Mouse (Mus musculus) MEL (cell line): Measurements from ENCODE around the gene Myt1l. TPM values are rescaled to one million over a fixed set of nuclear protein-coding genes. Genes with fewer than 3 reads are reported as not detected.

Experiments used
- DNase-seq: peaks from one replicate; pipeline ENCODE4 v3.0.0; 2011; ENCODE audit warnings: low read depth, low spot score
- H3K27ac ChIP-seq: 2 replicates; pipeline ENCODE4 v1.5.1; 2012; ENCODE audit warnings: low read depth, mild to moderate bottlenecking, control low read depth, low read length, moderate library complexity; ENCODE audit not compliant: control insufficient read depth
- H3K27me3 ChIP-seq, 2 experiments: fragments of 150-350 bp in 1 of 2; sonication (generic) in 1 of 2; 2 replicates each; pipeline ENCODE4 v1.6.1; 2012; ENCODE audit warnings: low read length in 2 of 2, mild to moderate bottlenecking in 2 of 2, improper control_type of control experiment in 1 of 2, moderate library complexity in 1 of 2; ENCODE audit not compliant: insufficient read depth in 2 of 2, control insufficient read depth in 1 of 2
- H3K36me3 ChIP-seq, 2 experiments: 2 replicates each; pipeline ENCODE4 v1.6.1; 2012 to 2014; ENCODE audit warnings: low read length in 2 of 2, improper control_type of control experiment in 1 of 2, inconsistent platforms in 1 of 2, mild to moderate bottlenecking in 1 of 2; ENCODE audit not compliant: insufficient read depth in 2 of 2, control insufficient read depth in 1 of 2
- H3K4me1 ChIP-seq, 2 experiments: fragments of 150-350 bp in 1 of 2; sonication (generic) in 1 of 2; 2 replicates each; pipeline ENCODE4 v1.6.1; 2012; ENCODE audit warnings: low read length in 2 of 2, improper control_type of control experiment in 1 of 2, mild to moderate bottlenecking in 1 of 2; ENCODE audit not compliant: insufficient read depth in 2 of 2, control insufficient read depth in 1 of 2
- H3K4me3 ChIP-seq, 2 experiments: fragments of 150-350 bp in 1 of 2; sonication (generic) in 1 of 2; 2 replicates each; pipeline ENCODE4 v1.5.1; 2012; ENCODE audit warnings: low read depth in 2 of 2, low read length in 2 of 2, mild to moderate bottlenecking in 2 of 2, moderate library complexity in 2 of 2, control low read depth in 1 of 2, improper control_type of control experiment in 1 of 2; ENCODE audit not compliant: control insufficient read depth in 1 of 2, insufficient read depth in 1 of 2
- H3K79me2 ChIP-seq: 2 replicates; pipeline ENCODE4 v1.6.1; 2012; ENCODE audit warnings: mild to moderate bottlenecking, low read length, moderate library complexity; ENCODE audit not compliant: control insufficient read depth, poor library complexity, insufficient read depth
- H3K9ac ChIP-seq: 2 replicates; pipeline ENCODE4 v1.6.1; 2012; ENCODE audit warnings: low read depth, mild to moderate bottlenecking, control low read depth, low read length, moderate library complexity; ENCODE audit not compliant: control insufficient read depth, poor library complexity, severe bottlenecking
- H3K9me3 ChIP-seq: fragments of 150-350 bp; sonication (generic); replicated peaks from 2 replicates; pipeline ENCODE4 v1.6.1; 2012; ENCODE audit warnings: mild to moderate bottlenecking, low read length, improper control_type of control experiment, moderate library complexity; ENCODE audit not compliant: insufficient read depth
- CTCF ChIP-seq, 3 experiments: IDR thresholded peaks in 2 of 3; conservative IDR thresholded peaks in 1 of 3; 2 replicates each; pipeline ENCODE4 v1.5.1; 2011 to 2012; ENCODE audit warnings: low read length in 3 of 3, low read depth in 2 of 3, mild to moderate bottlenecking in 2 of 3, improper control_type of control experiment in 1 of 3, inconsistent platforms in 1 of 3, mixed read lengths in 1 of 3, moderate library complexity in 1 of 3; ENCODE audit not compliant: control insufficient read depth in 1 of 3, insufficient read depth in 1 of 3, poor library complexity in 1 of 3, severe bottlenecking in 1 of 3
- ETS1 ChIP-seq: IDR thresholded peaks from 2 replicates; pipeline ENCODE4 v1.6.1; 2012; ENCODE audit warnings: low read depth, mild to moderate bottlenecking, inconsistent platforms, low read length, improper control_type of control experiment, moderate library complexity
- GATA1 ChIP-seq: IDR thresholded peaks from 2 replicates; pipeline ENCODE4 v1.6.1; 2011; ENCODE audit warnings: low read depth, low read length, improper control_type of control experiment
- HCFC1 ChIP-seq: IDR thresholded peaks from 2 replicates; pipeline ENCODE4 v1.6.1; 2012; ENCODE audit warnings: low read depth, mild to moderate bottlenecking, inconsistent platforms, low read length, improper control_type of control experiment, moderate library complexity
- JUND ChIP-seq: IDR thresholded peaks from 2 replicates; pipeline ENCODE4 v1.6.1; 2011; ENCODE audit warnings: low read depth, mild to moderate bottlenecking, improper control_type of control experiment, low read length
- MAFK ChIP-seq: IDR thresholded peaks from 2 replicates; pipeline ENCODE4 v1.6.1; 2011; ENCODE audit warnings: low read depth, mild to moderate bottlenecking, low read length, improper control_type of control experiment, borderline replicate concordance
- MAZ ChIP-seq: IDR thresholded peaks from 2 replicates; pipeline ENCODE4 v1.6.1; 2012; ENCODE audit warnings: low read depth, mild to moderate bottlenecking, inconsistent platforms, low read length, improper control_type of control experiment
- MEF2A ChIP-seq: IDR thresholded peaks from 2 replicates; pipeline ENCODE4 v1.6.1; 2014; ENCODE audit warnings: low read depth, mild to moderate bottlenecking, inconsistent platforms, low read length, improper control_type of control experiment; ENCODE audit not compliant: poor library complexity, insufficient replicate concordance, severe bottlenecking; ENCODE audit errors: extremely low read depth
- MYB ChIP-seq: IDR thresholded peaks from 2 replicates; pipeline ENCODE4 v1.6.1; 2011; ENCODE audit warnings: mild to moderate bottlenecking, low read depth, low read length, improper control_type of control experiment
- NELFE ChIP-seq: IDR thresholded peaks from 2 replicates; pipeline ENCODE4 v1.6.1; 2011; ENCODE audit warnings: low read depth, low read length, improper control_type of control experiment
- NRF1 ChIP-seq: IDR thresholded peaks from 2 replicates; pipeline ENCODE4 v1.6.1; 2014; ENCODE audit warnings: low read depth, mild to moderate bottlenecking, inconsistent platforms, low read length, improper control_type of control experiment, moderate library complexity; ENCODE audit not compliant: poor library complexity, insufficient read depth, severe bottlenecking
- POLR2AphosphoS2 ChIP-seq: IDR thresholded peaks from 2 replicates; pipeline ENCODE4 v1.6.1; 2011; ENCODE audit warnings: low read length, improper control_type of control experiment
- POLR2AphosphoS5 ChIP-seq: IDR thresholded peaks from 2 replicates; pipeline ENCODE4 v1.6.1; 2012; ENCODE audit warnings: low read depth, borderline replicate concordance, mild to moderate bottlenecking, inconsistent platforms, low read length, moderate library complexity, mixed read lengths
- SMC3 ChIP-seq: IDR thresholded peaks from 2 replicates; pipeline ENCODE4 v1.6.1; 2011; ENCODE audit warnings: low read depth, low read length, improper control_type of control experiment
- TAL1 ChIP-seq: IDR thresholded peaks from 2 replicates; pipeline ENCODE4 v1.6.1; 2012; ENCODE audit warnings: mild to moderate bottlenecking, inconsistent platforms, low read length, moderate library complexity, mixed read lengths
- UBTF ChIP-seq: IDR thresholded peaks from 2 replicates; pipeline ENCODE4 v1.6.1; 2012; ENCODE audit warnings: low read depth, mild to moderate bottlenecking, inconsistent platforms, low read length, improper control_type of control experiment, moderate library complexity, borderline replicate concordance; ENCODE audit not compliant: insufficient read depth
- ZMIZ1 ChIP-seq: IDR thresholded peaks from 2 replicates; pipeline ENCODE4 v1.6.1; 2012; ENCODE audit warnings: low read depth, mild to moderate bottlenecking, inconsistent platforms, low read length, improper control_type of control experiment, moderate library complexity
- polyA plus RNA-seq, 2 experiments: library from polyadenylated mRNA; stranded (reverse) in 1 of 2; unstranded in 1 of 2; fragments of >175 nt in 1 of 2; fragments of >200 nt in 1 of 2; gene quantifications; 2 replicates each; pipeline versions ENCODE4 v1.2.1 to v1.2.4; 2012; ENCODE audit warnings: low replicate concordance in 2 of 2, low read depth in 1 of 2; ENCODE audit not compliant: insufficient read length in 2 of 2, insufficient read depth in 1 of 2, missing spikeins in 1 of 2
- total RNA-seq: library from RNA; depleted of rRNA; stranded (reverse); fragments of 300-350 nt; gene quantifications from 2 replicates; pipeline ENCODE4 v1.2.3, GENCODE M21; 2012

Myt1l gene
- total and polyA plus RNA-seq, 3 experiments: not detected

- DNase-seq: no peak
- no peaks in the 10 kb centered on the region for H3K36me3 ChIP-seq
- H3K4me1 ChIP-seq: no peaks in the 10 kb centered on the region
- no peaks in the 10 kb centered on the region for H3K9me3 ChIP-seq
- no peak overlapping the region for H3K4me3 ChIP-seq
- H3K79me2 ChIP-seq: no peaks in the 10 kb centered on the region
- no peak overlapping the region for H3K27ac ChIP-seq
- H3K9ac ChIP-seq: no peak overlapping the region
- TF ChIP-seq MYB (no peak), UBTF (no peak), MEF2A (no peak), POLR2AphosphoS5 (no peak), NELFE (no peak), HCFC1 (no peak), JUND (no peak), POLR2AphosphoS2 (no peak), MAZ (no peak), CTCF (IDR thresholded peaks at IDR 0.05 in 2 of 3, conservative IDR thresholded peaks at IDR 0.05 in 1 of 3; ENCODE audit: control insufficient read depth in 1 of 3, insufficient read depth in 1 of 3, low read depth in 2 of 3, low read length in 3 of 3, poor library complexity in 1 of 3, severe bottlenecking in 1 of 3) (no peak), MAFK (no peak), ETS1 (no peak)
- TF ChIP-seq, all 39 proteins: peak for 0
- no peaks in the 10 kb centered on the region for H3K27me3 ChIP-seq
These were observed 154.8 kb downstream of the Myt1l start for GRCm38 (mm10) chr12:29682946-29683345.

DNA sequence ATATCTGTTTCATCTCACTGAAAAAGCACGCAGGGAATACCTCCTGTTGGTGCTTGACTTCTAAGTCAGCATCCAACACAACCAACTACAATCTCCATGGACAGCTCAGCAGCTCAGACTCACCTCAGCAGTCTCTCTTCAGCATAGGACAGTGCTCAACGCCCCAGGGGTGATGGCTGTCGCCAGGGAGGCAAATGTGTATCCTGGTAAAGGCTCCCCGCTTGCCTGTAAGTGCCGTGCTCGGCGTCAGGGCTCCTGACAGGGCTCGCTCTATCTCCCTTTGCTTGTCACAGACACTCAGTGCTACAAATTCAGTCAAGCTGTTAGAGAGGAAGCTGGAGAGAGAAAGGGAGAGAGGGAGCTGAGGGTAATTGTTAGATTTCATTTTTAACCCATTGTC lies 158.1 kb downstream of the Myt1l start:
- TF ChIP-seq POLR2AphosphoS2 (no peak), ZMIZ1 (no peak), CTCF (IDR thresholded peaks at IDR 0.05 in 2 of 3, conservative IDR thresholded peaks at IDR 0.05 in 1 of 3; ENCODE audit: control insufficient read depth in 1 of 3, insufficient read depth in 1 of 3, low read depth in 2 of 3, low read length in 3 of 3, poor library complexity in 1 of 3, severe bottlenecking in 1 of 3) (no peak), POLR2AphosphoS5 (no peak), NRF1 (no peak), TAL1 (no peak), GATA1 (no peak), SMC3 (no peak)
- TF ChIP-seq, all 39 proteins: peak for 0
- H3K9ac ChIP-seq: no peak overlapping the region
- DNase-seq: no peak
- H3K36me3 ChIP-seq: no peaks in the 10 kb centered on the region
- no peak overlapping the region for H3K4me3 ChIP-seq
- no peaks in the 10 kb centered on the region for H3K27me3 ChIP-seq
- H3K9me3 ChIP-seq: no peaks in the 10 kb centered on the region
- H3K27ac ChIP-seq: no peak overlapping the region
- H3K79me2 ChIP-seq: no peaks in the 10 kb centered on the region
- no peaks in the 10 kb centered on the region for H3K4me1 ChIP-seq
